Mouse (Mus musculus) naive thymus-derived CD4-positive, alpha-beta T cell, adult 2 months (primary cell): Measurements from ENCODE around the gene Acot7.
A peak's percentile ranks its signal among the peaks of the same experiment; 100 is the strongest.

ENCODE experiments used
- DNase-seq: peaks from one replicate; pipeline ENCODE4 v3.0.0-alpha.2; 2011; ENCODE audit warnings: low read depth

The Acot7 gene

DNA sequence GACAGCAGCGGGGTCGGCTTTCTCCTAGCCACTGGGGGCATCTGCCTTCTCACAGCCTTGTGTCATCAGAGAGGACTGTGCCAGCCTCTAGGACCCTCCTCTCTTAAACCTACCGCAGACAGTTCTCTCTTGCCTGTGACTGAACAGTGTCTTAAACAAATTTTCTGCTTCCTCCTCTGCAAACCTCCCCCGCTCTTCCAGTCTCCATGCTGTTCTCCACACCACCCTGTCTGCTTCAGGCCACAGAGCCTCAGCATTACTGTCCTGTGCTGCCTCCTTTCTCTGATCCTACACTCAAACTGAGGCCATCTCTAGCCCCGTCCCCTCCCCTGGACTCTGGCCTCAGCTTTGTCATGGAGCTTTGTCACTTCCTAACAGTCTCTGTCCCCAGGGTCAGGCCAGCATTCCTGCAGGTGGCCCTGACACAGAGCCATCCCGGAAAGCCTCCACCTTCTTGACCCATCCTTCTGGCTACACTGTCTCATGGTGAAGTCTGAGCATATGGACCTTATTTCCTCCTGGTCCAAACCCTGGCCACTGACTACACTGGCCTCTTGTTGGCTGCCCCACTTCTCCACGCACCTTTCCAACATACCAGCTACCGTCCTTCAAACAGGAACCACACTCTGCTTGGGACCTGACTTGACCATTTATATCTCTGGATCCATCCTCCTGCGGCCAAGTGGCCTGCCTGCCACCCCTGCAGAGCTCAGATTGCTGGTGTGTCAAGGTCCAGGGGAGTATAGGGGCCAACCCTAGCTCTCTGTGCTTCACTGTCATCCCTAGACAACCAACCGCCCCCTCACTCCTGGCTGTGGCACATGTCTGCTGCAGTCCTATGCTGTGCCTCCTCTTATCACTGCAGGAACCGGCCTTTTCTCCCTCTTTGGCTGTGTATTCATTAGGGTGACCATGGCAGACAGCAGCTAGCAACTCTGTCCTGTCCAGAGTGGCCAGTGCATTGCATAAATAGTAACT is 66.9 kb downstream of the Acot7 start:
- no peak for DNase-seq

- DNase-seq: no peak
Measured at GRCm38 (mm10) chr4:152246011-152246410, 68.1 kb downstream of the Acot7 start.

DNA sequence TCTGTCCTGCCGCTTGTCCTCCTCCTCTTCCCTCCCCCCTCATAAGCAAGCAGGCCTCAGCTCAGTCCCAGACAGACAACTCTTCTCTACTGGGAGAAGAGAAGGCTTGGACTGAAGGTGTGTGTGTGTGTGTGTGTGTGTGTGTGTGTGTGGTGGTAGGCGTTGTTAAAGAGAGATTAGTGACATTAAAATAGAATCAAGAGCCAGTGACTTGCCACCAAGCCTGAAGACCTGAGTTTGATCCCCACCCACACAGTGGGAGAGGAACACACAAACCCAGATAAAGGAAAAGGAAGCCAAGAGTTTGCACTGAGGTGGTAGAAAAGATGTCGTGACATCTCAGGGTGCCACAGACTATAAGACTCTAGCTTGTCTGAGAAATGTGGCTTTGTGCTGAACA is 69.3 kb downstream of the Acot7 start:
- peak; percentile 49 for DNase-seq

GRCm38 (mm10) chr4:152250615-152251014 is 72.7 kb downstream of the Acot7 start:
- no peak for DNase-seq

DNA sequence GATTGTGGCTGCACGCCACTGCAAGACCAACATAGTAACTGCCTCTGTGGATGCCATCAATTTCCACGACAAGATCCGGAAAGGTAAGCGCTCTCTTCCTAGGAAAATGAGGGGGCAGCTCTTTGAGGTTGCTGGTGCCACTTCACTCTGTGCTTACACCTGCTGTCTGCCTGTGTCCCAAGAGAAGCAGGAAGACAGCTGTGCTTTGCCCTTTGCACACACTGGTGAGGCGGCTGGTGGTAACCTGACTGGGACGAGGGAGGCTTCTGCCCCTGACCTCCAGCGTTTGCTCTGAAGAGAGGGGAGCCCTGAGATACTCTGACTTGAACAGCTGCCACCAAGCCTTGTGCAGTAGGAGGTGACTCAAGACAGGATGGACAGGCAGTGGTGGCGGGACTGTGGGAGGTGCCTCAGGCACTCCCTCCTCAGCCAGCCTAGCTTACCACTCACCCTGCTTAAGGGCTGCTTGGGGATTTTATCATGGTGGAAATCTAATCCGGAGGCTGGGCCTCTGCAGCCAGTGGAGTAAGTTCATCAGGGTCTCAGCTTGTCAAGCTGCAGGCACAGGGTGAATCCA is 75.3 kb downstream of the Acot7 start:
- no peak for DNase-seq

GRCm38 (mm10) chr4:152257070-152257469 is 79.1 kb downstream of the Acot7 start:
- no peak for DNase-seq

- no peak for DNase-seq
Measured at GRCm38 (mm10) chr4:152260451-152260850, 82.5 kb downstream of the Acot7 start.

GRCm38 (mm10) chr4:152262187-152262586 is 84.3 kb downstream of the Acot7 start:
- no peak for DNase-seq

- no peak for DNase-seq
Measured at GRCm38 (mm10) chr4:152263089-152263488, 85.2 kb downstream of the Acot7 start.

DNA sequence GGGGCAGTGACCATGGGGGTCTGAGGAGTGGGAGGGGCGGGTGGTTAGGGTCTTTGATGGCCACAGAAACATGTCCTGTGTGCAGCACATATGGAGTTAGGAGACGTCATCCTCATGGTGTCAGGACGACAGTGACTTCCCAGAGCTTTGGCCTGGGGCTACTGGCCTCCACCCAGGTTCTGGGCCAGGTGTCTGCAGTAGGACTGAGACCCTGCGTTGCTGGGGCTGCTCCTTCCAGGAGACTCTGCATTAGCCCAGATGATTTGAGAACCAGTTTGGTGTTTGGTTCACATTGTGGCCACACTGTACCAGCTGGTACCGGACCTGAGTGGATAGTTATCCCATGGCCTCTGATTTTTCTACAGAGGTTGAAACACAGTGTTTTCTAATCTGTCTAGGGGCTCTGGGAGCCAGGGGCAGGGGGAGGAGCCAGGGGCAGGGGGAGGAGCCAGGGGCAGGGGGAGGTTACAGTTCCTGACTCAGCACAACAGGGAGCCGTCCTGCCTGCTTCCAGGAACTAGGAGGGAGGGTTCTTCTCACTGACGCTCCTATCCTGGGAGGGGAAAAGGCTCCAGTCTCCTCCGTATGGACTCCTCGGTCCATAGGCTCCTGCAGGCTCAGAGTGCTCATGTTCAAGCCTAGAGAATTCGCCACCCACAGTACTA is 85.7 kb downstream of the Acot7 start:
- DNase-seq: no peak

- no peak for DNase-seq
Measured at GRCm38 (mm10) chr4:152264177-152264530, 86.2 kb downstream of the Acot7 start.

DNA sequence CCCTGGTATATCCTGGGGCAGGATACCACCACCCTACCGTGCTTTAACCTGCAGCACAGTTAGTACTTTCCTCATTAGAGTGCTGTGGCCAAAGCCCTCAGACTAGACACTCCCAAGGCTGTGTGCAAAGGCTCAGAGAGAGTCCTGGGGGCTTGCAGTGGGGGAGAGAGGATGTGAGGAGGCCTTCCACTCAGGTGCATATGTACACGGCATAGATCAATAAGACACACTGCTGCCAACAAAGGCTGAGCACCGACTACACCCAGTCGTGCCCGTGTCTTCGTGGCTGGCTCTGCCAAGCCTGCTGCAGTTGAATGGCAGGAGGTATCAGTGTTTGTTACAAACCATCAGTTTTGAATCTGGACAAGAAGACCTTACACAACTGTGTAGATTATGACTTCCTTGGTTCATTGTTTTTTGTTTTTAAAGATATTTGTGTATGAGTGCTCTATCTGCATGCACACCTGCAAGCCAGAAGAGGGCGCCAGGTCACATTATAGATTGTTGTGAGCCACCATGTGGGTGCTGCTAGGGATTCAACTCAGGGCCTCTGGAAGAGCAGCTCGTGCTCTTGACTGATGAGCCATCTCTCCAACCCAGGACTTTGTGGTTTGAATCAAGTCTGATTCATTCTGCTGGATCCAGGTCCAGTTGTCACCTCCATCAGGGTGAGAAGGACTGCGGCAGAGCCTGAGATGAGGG is 87.1 kb downstream of the Acot7 start:
- no peak for DNase-seq

- no peak for DNase-seq
Measured at GRCm38 (mm10) chr4:152265791-152266190, 87.9 kb downstream of the Acot7 start.

DNA sequence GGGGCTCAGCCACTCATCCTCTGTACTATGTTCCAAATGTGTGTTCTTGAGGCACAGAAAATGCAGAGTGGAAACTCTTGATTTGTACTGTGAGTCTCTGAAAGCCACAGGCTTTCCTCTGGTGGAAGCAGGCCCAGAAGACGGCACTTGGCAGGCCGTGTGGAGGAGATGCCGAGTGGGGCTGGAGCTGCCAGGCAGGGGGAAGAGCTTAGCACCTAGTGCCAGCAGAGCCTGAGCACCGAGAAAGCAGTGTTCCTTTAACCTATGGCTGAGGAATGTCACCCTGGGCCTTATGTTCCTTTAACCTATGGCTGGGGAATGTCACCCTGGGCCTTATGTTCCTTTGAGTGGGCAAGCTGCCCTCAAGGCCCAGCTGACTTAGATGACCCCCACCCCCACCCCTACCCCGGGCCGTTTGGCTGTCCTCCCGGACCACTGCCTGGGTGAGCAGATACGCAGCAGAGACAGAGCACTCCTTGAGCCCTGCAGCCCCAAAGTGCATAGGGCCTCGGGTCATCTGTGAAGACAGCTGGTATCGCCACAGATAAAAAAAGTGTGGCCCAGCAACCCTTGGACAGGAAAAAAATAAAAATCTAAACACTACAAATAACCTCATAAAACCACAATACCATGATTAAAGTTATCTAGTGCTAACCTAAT is 88.4 kb downstream of the Acot7 start:
- no peak for DNase-seq

GRCm38 (mm10) chr4:152267748-152268369 is 89.9 kb downstream of the Acot7 start:
- no peak for DNase-seq

DNA sequence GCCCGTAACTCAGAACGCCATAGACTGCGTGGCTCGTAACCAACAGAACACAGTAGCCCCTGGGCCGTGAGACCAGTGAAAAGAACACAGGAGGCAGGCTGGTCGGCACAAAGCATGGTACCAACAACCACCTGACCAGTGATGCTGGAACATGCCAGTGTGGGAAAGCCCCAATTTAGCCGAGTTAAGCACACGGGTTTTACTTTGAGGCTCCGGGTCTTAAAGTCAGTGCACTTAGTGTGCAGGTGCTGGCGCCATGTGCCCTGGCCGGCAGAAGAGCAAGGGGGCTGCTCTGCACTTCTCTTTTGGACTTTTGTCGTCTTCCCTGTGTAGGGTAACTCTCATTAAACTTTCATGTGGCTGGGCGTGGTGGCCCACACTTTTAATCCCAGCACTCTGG is 92.0 kb downstream of the Acot7 start:
- DNase-seq: no peak

- no peak for DNase-seq
Measured at GRCm38 (mm10) chr4:152270599-152270998, 92.7 kb downstream of the Acot7 start.

GRCm38 (mm10) chr4:152271334-152271733 is 93.4 kb downstream of the Acot7 start:
- DNase-seq: no peak

GRCm38 (mm10) chr4:152272006-152272405 is 94.1 kb downstream of the Acot7 start:
- no peak for DNase-seq

DNA sequence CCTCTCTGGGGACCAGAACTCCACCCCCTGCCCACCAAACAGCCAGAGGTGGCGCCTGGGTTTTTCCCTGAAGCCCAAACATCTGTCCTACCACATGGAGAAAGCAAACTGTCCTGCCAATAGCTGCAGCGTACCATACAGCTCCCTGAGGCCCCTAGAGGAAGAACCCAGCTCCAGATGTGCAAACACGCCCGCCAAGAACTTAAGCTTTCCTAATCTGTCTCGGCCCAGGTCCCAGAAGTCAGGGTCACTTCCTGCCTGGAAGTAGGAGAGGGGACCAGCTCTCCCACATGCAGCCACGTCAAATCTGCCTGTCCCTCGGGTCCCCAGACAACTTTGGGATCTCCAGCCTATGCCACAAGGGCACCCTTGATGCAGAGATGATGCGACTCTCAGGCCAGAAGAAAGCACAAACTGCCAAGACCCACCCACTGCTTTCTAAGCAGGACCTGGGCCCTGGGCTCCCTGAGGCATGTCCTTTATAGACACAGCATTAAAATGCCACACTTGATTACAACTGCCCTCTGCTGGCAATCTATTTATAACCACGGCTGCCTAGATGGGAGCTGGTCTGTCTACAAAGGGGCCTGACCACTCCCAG is 94.6 kb downstream of the Acot7 start:
- peak; percentile 37 for DNase-seq

GRCm38 (mm10) chr4:152273191-152273590 is 95.3 kb downstream of the Acot7 start:
- DNase-seq: no peak
